Mouse (Mus musculus) MEL (cell line): Measurements from ENCODE around the gene Gpx1. TPM values are rescaled to one million over a fixed set of nuclear protein-coding genes. Genes with fewer than 3 reads are reported as not detected.

ENCODE experiments used
- DNase-seq: peaks from one replicate; pipeline ENCODE4 v3.0.0; 2011; ENCODE audit warnings: low read depth, low spot score
- H3K27ac ChIP-seq: 2 replicates; pipeline ENCODE4 v1.5.1; 2012; ENCODE audit warnings: low read depth, mild to moderate bottlenecking, control low read depth, low read length, moderate library complexity; ENCODE audit not compliant: control insufficient read depth
- H3K27me3 ChIP-seq, 2 experiments: fragments of 150-350 bp in 1 of 2; sonication (generic) in 1 of 2; 2 replicates each; pipeline ENCODE4 v1.6.1; 2012; ENCODE audit warnings: low read length in 2 of 2, mild to moderate bottlenecking in 2 of 2, improper control_type of control experiment in 1 of 2, moderate library complexity in 1 of 2; ENCODE audit not compliant: insufficient read depth in 2 of 2, control insufficient read depth in 1 of 2
- H3K36me3 ChIP-seq, 2 experiments: 2 replicates each; pipeline ENCODE4 v1.6.1; 2012 to 2014; ENCODE audit warnings: low read length in 2 of 2, improper control_type of control experiment in 1 of 2, inconsistent platforms in 1 of 2, mild to moderate bottlenecking in 1 of 2; ENCODE audit not compliant: insufficient read depth in 2 of 2, control insufficient read depth in 1 of 2
- H3K4me1 ChIP-seq, 2 experiments: fragments of 150-350 bp in 1 of 2; sonication (generic) in 1 of 2; 2 replicates each; pipeline ENCODE4 v1.6.1; 2012; ENCODE audit warnings: low read length in 2 of 2, improper control_type of control experiment in 1 of 2, mild to moderate bottlenecking in 1 of 2; ENCODE audit not compliant: insufficient read depth in 2 of 2, control insufficient read depth in 1 of 2
- H3K4me3 ChIP-seq, 2 experiments: fragments of 150-350 bp in 1 of 2; sonication (generic) in 1 of 2; 2 replicates each; pipeline ENCODE4 v1.5.1; 2012; ENCODE audit warnings: low read depth in 2 of 2, low read length in 2 of 2, mild to moderate bottlenecking in 2 of 2, moderate library complexity in 2 of 2, control low read depth in 1 of 2, improper control_type of control experiment in 1 of 2; ENCODE audit not compliant: control insufficient read depth in 1 of 2, insufficient read depth in 1 of 2
- H3K79me2 ChIP-seq: 2 replicates; pipeline ENCODE4 v1.6.1; 2012; ENCODE audit warnings: mild to moderate bottlenecking, low read length, moderate library complexity; ENCODE audit not compliant: control insufficient read depth, poor library complexity, insufficient read depth
- H3K9ac ChIP-seq: 2 replicates; pipeline ENCODE4 v1.6.1; 2012; ENCODE audit warnings: low read depth, mild to moderate bottlenecking, control low read depth, low read length, moderate library complexity; ENCODE audit not compliant: control insufficient read depth, poor library complexity, severe bottlenecking
- H3K9me3 ChIP-seq: fragments of 150-350 bp; sonication (generic); replicated peaks from 2 replicates; pipeline ENCODE4 v1.6.1; 2012; ENCODE audit warnings: mild to moderate bottlenecking, low read length, improper control_type of control experiment, moderate library complexity; ENCODE audit not compliant: insufficient read depth
- BHLHE40 ChIP-seq: IDR thresholded peaks from 2 replicates; pipeline ENCODE4 v1.6.1; 2012; ENCODE audit warnings: low read depth, mild to moderate bottlenecking, inconsistent platforms, low read length, improper control_type of control experiment, borderline replicate concordance
- CHD1 ChIP-seq: IDR thresholded peaks from 2 replicates; pipeline ENCODE4 v1.6.1; 2012; ENCODE audit warnings: low read depth, mild to moderate bottlenecking, inconsistent platforms, low read length, improper control_type of control experiment
- CTCF ChIP-seq, 3 experiments: IDR thresholded peaks in 2 of 3; conservative IDR thresholded peaks in 1 of 3; 2 replicates each; pipeline ENCODE4 v1.5.1; 2011 to 2012; ENCODE audit warnings: low read length in 3 of 3, low read depth in 2 of 3, mild to moderate bottlenecking in 2 of 3, improper control_type of control experiment in 1 of 3, inconsistent platforms in 1 of 3, mixed read lengths in 1 of 3, moderate library complexity in 1 of 3; ENCODE audit not compliant: control insufficient read depth in 1 of 3, insufficient read depth in 1 of 3, poor library complexity in 1 of 3, severe bottlenecking in 1 of 3
- ELF1 ChIP-seq: IDR thresholded peaks from 2 replicates; pipeline ENCODE4 v1.6.1; 2014; ENCODE audit warnings: low read depth, mild to moderate bottlenecking, inconsistent platforms, low read length, improper control_type of control experiment, moderate library complexity
- EP300 ChIP-seq, 2 experiments: IDR thresholded peaks; 2 replicates each; pipeline ENCODE4 v1.6.1; 2011; ENCODE audit warnings: improper control_type of control experiment in 2 of 2, low read length in 2 of 2, low read depth in 1 of 2, mild to moderate bottlenecking in 1 of 2
- ETS1 ChIP-seq: IDR thresholded peaks from 2 replicates; pipeline ENCODE4 v1.6.1; 2012; ENCODE audit warnings: low read depth, mild to moderate bottlenecking, inconsistent platforms, low read length, improper control_type of control experiment, moderate library complexity
- GABPA ChIP-seq: IDR thresholded peaks from 2 replicates; pipeline ENCODE4 v1.6.1; 2012; ENCODE audit warnings: low read depth, mild to moderate bottlenecking, inconsistent platforms, low read length, improper control_type of control experiment, moderate library complexity
- GATA1 ChIP-seq: IDR thresholded peaks from 2 replicates; pipeline ENCODE4 v1.6.1; 2011; ENCODE audit warnings: low read depth, low read length, improper control_type of control experiment
- HCFC1 ChIP-seq: IDR thresholded peaks from 2 replicates; pipeline ENCODE4 v1.6.1; 2012; ENCODE audit warnings: low read depth, mild to moderate bottlenecking, inconsistent platforms, low read length, improper control_type of control experiment, moderate library complexity
- JUND ChIP-seq: IDR thresholded peaks from 2 replicates; pipeline ENCODE4 v1.6.1; 2011; ENCODE audit warnings: low read depth, mild to moderate bottlenecking, improper control_type of control experiment, low read length
- MAX ChIP-seq: IDR thresholded peaks from 2 replicates; pipeline ENCODE4 v1.6.1; 2011; ENCODE audit warnings: low read length, improper control_type of control experiment
- MAZ ChIP-seq: IDR thresholded peaks from 2 replicates; pipeline ENCODE4 v1.6.1; 2012; ENCODE audit warnings: low read depth, mild to moderate bottlenecking, inconsistent platforms, low read length, improper control_type of control experiment
- MEF2A ChIP-seq: IDR thresholded peaks from 2 replicates; pipeline ENCODE4 v1.6.1; 2014; ENCODE audit warnings: low read depth, mild to moderate bottlenecking, inconsistent platforms, low read length, improper control_type of control experiment; ENCODE audit not compliant: poor library complexity, insufficient replicate concordance, severe bottlenecking; ENCODE audit errors: extremely low read depth
- MXI1 ChIP-seq: IDR thresholded peaks from 2 replicates; pipeline ENCODE4 v1.6.1; 2011; ENCODE audit warnings: mild to moderate bottlenecking, low read depth, low read length, improper control_type of control experiment
- MYB ChIP-seq: IDR thresholded peaks from 2 replicates; pipeline ENCODE4 v1.6.1; 2011; ENCODE audit warnings: mild to moderate bottlenecking, low read depth, low read length, improper control_type of control experiment
- MYC ChIP-seq: IDR thresholded peaks from 2 replicates; pipeline ENCODE4 v1.6.1; 2011; ENCODE audit warnings: low read depth, mild to moderate bottlenecking, low read length, improper control_type of control experiment, moderate library complexity
- NELFE ChIP-seq: IDR thresholded peaks from 2 replicates; pipeline ENCODE4 v1.6.1; 2011; ENCODE audit warnings: low read depth, low read length, improper control_type of control experiment
- NRF1 ChIP-seq: IDR thresholded peaks from 2 replicates; pipeline ENCODE4 v1.6.1; 2014; ENCODE audit warnings: low read depth, mild to moderate bottlenecking, inconsistent platforms, low read length, improper control_type of control experiment, moderate library complexity; ENCODE audit not compliant: poor library complexity, insufficient read depth, severe bottlenecking
- POLR2A ChIP-seq, 2 experiments: IDR thresholded peaks; 2 replicates each; pipeline ENCODE4 v1.6.1; 2011 to 2012; ENCODE audit warnings: low read length in 2 of 2, mild to moderate bottlenecking in 2 of 2, control low read depth in 1 of 2, improper control_type of control experiment in 1 of 2, low read depth in 1 of 2, moderate library complexity in 1 of 2; ENCODE audit not compliant: control insufficient read depth in 1 of 2, insufficient read depth in 1 of 2, poor library complexity in 1 of 2
- POLR2AphosphoS2 ChIP-seq: IDR thresholded peaks from 2 replicates; pipeline ENCODE4 v1.6.1; 2011; ENCODE audit warnings: low read length, improper control_type of control experiment
- POLR2AphosphoS5 ChIP-seq: IDR thresholded peaks from 2 replicates; pipeline ENCODE4 v1.6.1; 2012; ENCODE audit warnings: low read depth, borderline replicate concordance, mild to moderate bottlenecking, inconsistent platforms, low read length, moderate library complexity, mixed read lengths
- RAD21 ChIP-seq: IDR thresholded peaks from 2 replicates; pipeline ENCODE4 v1.6.1; 2011; ENCODE audit warnings: mild to moderate bottlenecking, low read depth, low read length, improper control_type of control experiment
- SIN3A ChIP-seq: IDR thresholded peaks from 2 replicates; pipeline ENCODE4 v1.6.1; 2012; ENCODE audit warnings: low read length, improper control_type of control experiment, inconsistent platforms
- SMC3 ChIP-seq: IDR thresholded peaks from 2 replicates; pipeline ENCODE4 v1.6.1; 2011; ENCODE audit warnings: low read depth, low read length, improper control_type of control experiment
- TAL1 ChIP-seq: IDR thresholded peaks from 2 replicates; pipeline ENCODE4 v1.6.1; 2012; ENCODE audit warnings: mild to moderate bottlenecking, inconsistent platforms, low read length, moderate library complexity, mixed read lengths
- TBP ChIP-seq: IDR thresholded peaks from 2 replicates; pipeline ENCODE4 v1.8.0; 2011; ENCODE audit warnings: low read depth, low read length, improper control_type of control experiment
- TCF12 ChIP-seq: IDR thresholded peaks from 2 replicates; pipeline ENCODE4 v1.6.1; 2014; ENCODE audit warnings: low read depth, mild to moderate bottlenecking, inconsistent platforms, low read length, improper control_type of control experiment, moderate library complexity
- UBTF ChIP-seq: IDR thresholded peaks from 2 replicates; pipeline ENCODE4 v1.6.1; 2012; ENCODE audit warnings: low read depth, mild to moderate bottlenecking, inconsistent platforms, low read length, improper control_type of control experiment, moderate library complexity, borderline replicate concordance; ENCODE audit not compliant: insufficient read depth
- USF1 ChIP-seq: IDR thresholded peaks from 2 replicates; pipeline ENCODE4 v1.6.1; 2014; ENCODE audit warnings: low read depth, mild to moderate bottlenecking, inconsistent platforms, low read length, improper control_type of control experiment, moderate library complexity
- USF2 ChIP-seq, 2 experiments: IDR thresholded peaks; 2 replicates each; pipeline ENCODE4 v1.6.1; 2011 to 2012; ENCODE audit warnings: improper control_type of control experiment in 2 of 2, low read length in 2 of 2, borderline replicate concordance in 1 of 2, inconsistent platforms in 1 of 2, low read depth in 1 of 2, mild to moderate bottlenecking in 1 of 2; ENCODE audit not compliant: insufficient read depth in 1 of 2
- ZC3H11A ChIP-seq: IDR thresholded peaks from 2 replicates; pipeline ENCODE4 v1.6.1; 2012; ENCODE audit warnings: low read depth, mild to moderate bottlenecking, inconsistent platforms, low read length, improper control_type of control experiment
- ZKSCAN1 ChIP-seq: IDR thresholded peaks from 2 replicates; pipeline ENCODE4 v1.6.1; 2012; ENCODE audit warnings: low read depth, mild to moderate bottlenecking, inconsistent platforms, low read length, improper control_type of control experiment, moderate library complexity
- ZMIZ1 ChIP-seq: IDR thresholded peaks from 2 replicates; pipeline ENCODE4 v1.6.1; 2012; ENCODE audit warnings: low read depth, mild to moderate bottlenecking, inconsistent platforms, low read length, improper control_type of control experiment, moderate library complexity
- ZNF384 ChIP-seq: IDR thresholded peaks from 2 replicates; pipeline ENCODE4 v1.6.1; 2012; ENCODE audit warnings: low read depth, mild to moderate bottlenecking, inconsistent platforms, low read length, improper control_type of control experiment
- polyA plus RNA-seq, 2 experiments: library from polyadenylated mRNA; stranded (reverse) in 1 of 2; unstranded in 1 of 2; fragments of >175 nt in 1 of 2; fragments of >200 nt in 1 of 2; gene quantifications; 2 replicates each; pipeline versions ENCODE4 v1.2.1 to v1.2.4; 2012; ENCODE audit warnings: low replicate concordance in 2 of 2, low read depth in 1 of 2; ENCODE audit not compliant: insufficient read length in 2 of 2, insufficient read depth in 1 of 2, missing spikeins in 1 of 2
- total RNA-seq: library from RNA; depleted of rRNA; stranded (reverse); fragments of 300-350 nt; gene quantifications from 2 replicates; pipeline ENCODE4 v1.2.3, GENCODE M21; 2012; rRNA removed

Gene Gpx1
- total RNA-seq (1,163 and 1,351 TPM in 2 replicates), polyA plus RNA-seq (1,000 to 10,000 TPM; 1,085 to 1,266 TPM)

GRCm38 (mm10) chr9:108338886-108339781 lies at the start of gene Gpx1:
TSS of gene Gpx1 (plus strand) at chr9:108338903.
- Histone ChIP-seq H3K27ac (peak within 1 kb of the TSS; percentile 98), H3K9ac (peak within 1 kb of the TSS; percentile 92), H3K4me1 (peaks cover 17 to 39% of the 10 kb centered on the region in 2 experiments), H3K4me3 (peak within 1 kb of the TSS; percentile 76 to 79), H3K36me3 (peaks cover 0 to 37% of the 10 kb centered on the region in 2 experiments; a peak in 2 of 4 replicates), H3K9me3 (no peaks in the 10 kb centered on the region), H3K27me3 (no peaks in the 10 kb centered on the region), H3K79me2 (peaks cover 17% of the 10 kb centered on the region)
- DNase-seq: peak; percentile 99
- TF ChIP-seq SIN3A (peak; percentile 93), POLR2A (IDR thresholded peaks at IDR 0.05; ENCODE audit: control insufficient read depth in 1 of 2, insufficient read depth in 1 of 2, low read depth in 1 of 2, low read length in 2 of 2, poor library complexity in 1 of 2) (peak; percentile 99 to 100), MYB (peak; percentile 71; the same call in 1 of the 2 replicates), NELFE (peak; percentile 100), EP300 (IDR thresholded peaks at IDR 0.05; ENCODE audit: low read depth in 1 of 2, low read length in 2 of 2) (peak; percentile 63 to 82), ZNF384 (0 out of 2 replicates have a peak, but pooled peaks have one; percentile 16), RAD21 (no peak), CTCF (IDR thresholded peaks at IDR 0.05 in 2 of 3, conservative IDR thresholded peaks at IDR 0.05 in 1 of 3; ENCODE audit: control insufficient read depth in 1 of 3, insufficient read depth in 1 of 3, low read depth in 2 of 3, low read length in 3 of 3, poor library complexity in 1 of 3, severe bottlenecking in 1 of 3) (no peak), GABPA (no peak), TCF12 (peak; percentile 83), MEF2A (peak; percentile 83; the same call in 1 of the 2 replicates), UBTF (0 out of 2 replicates have a peak, but pooled peaks have one; percentile 33), JUND (no peak), MAX (peak; percentile 98), ELF1 (peak; percentile 91), MYC (peak; percentile 91), GATA1 (no peak; the same call in 1 of the 2 replicates), ZKSCAN1 (no peak), HCFC1 (peak; percentile 84), ETS1 (peak; percentile 91), TBP (peak; percentile 99), SMC3 (no peak), USF1 (peak; percentile 99), ZC3H11A (no peak), NRF1 (0 out of 2 replicates have a peak, but pooled peaks have one; percentile 24), BHLHE40 (peak; percentile 89), POLR2AphosphoS2 (peak; percentile 100), MXI1 (peak; percentile 93), ZMIZ1 (peak; percentile 100), TAL1 (no peak), MAZ (peak; percentile 88; the same call in 1 of the 2 replicates), USF2 (IDR thresholded peaks at IDR 0.05; ENCODE audit: borderline replicate concordance in 1 of 2, insufficient read depth in 1 of 2, low read depth in 1 of 2, low read length in 2 of 2) (peak; percentile 69 to 93; a peak in 3 of 4 replicates), POLR2AphosphoS5 (peak; percentile 98), CHD1 (peak; percentile 83)
